In the genomic region with DNA sequence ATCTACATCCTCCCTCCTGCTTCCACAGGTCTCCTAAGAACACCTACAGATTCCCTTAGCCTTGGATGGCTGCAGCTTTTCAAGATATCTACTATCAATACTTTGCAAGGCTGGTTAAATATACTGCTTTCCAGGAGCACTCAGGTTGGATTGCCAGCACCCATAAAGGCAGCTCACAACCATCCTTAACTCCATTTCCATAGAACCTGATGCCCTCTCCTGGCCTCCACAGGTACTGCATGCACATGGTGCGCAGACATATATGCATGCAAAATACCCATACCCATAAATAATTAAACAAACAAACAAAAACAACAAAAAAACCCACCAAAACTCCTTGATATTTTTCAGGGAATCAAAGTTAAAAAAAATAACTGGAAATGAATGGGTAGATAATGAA, we compare ENCODE assay signal across 15 mouse cellular contexts.
DNase-seq lines count a peak whose midpoint lies in the region; TF ChIP-seq lines count a peak whose summit lies in the region.
"Had no signal": no experiment of that assay in that cellular context is flagged by ENCODE, and none has a peak within 500 bp of the region (broad histone marks: within the 10 kb centered on the region; RNA-seq: fewer than 3 reads in every experiment).

No protein-coding gene starts in this region.

- no peaks in the 10 kb centered on the region for H3K27me3 ChIP-seq in kidney, adult 2 months (replicated peaks; ENCODE audit: control insufficient read depth, insufficient read depth, low read length)
- H3K27me3 ChIP-seq in testis, adult 2 months (ENCODE audit: control insufficient read depth, insufficient read depth, low read length): no peaks in the 10 kb centered on the region
- H3K27me3 ChIP-seq: lung, embryonic 15.5 days; midbrain, embryonic 12.5 days; neural tube, embryonic 12.5 days had no signal

- DNase-seq in kidney, adult 2 months: no peak
- no peak for DNase-seq in kidney, adult 11 months
- DNase-seq in testis, postnatal 14 days (ENCODE audit: low spot score): no peak
- DNase-seq in T-cell, adult 2 months (ENCODE audit: low spot score): peak; percentile 27
- no peak for DNase-seq in right cerebral cortex, postnatal 14 days
- no peak for DNase-seq in urinary bladder, postnatal 25 days (ENCODE audit: low spot score)
- DNase-seq: adrenal gland, postnatal 25 days; cerebellum, adult 8-10 months; gastrocnemius, postnatal 25 days; retina, postnatal 1 day had no signal

- no peak overlapping the region for H3K4me3 ChIP-seq in kidney, adult 2 months (ENCODE audit: insufficient read depth, low read depth, low read length)
- H3K4me3 ChIP-seq in testis, adult 2 months (ENCODE audit: control insufficient read depth, low read depth, low read length): no peak overlapping the region
- H3K4me3 ChIP-seq: forebrain, embryonic 12.5 days; lung, embryonic 15.5 days; midbrain, embryonic 12.5 days; neural tube, embryonic 12.5 days had no signal

- peak; percentile 35 for TF ChIP-seq CTCF in kidney, adult 2 months (conservative IDR thresholded peaks at IDR 0.05; ENCODE audit: insufficient read depth, insufficient read length, low read depth, low read length)
- TF ChIP-seq CTCF in testis, adult 2 months (IDR thresholded peaks at IDR 0.05; ENCODE audit: control insufficient read depth, insufficient read depth, insufficient replicate concordance, low read depth, low read length): peak; percentile 33; the same call in 1 of the 2 replicates

- no peak for TF ChIP-seq POLR2A in kidney, adult 2 months (IDR thresholded peaks at IDR 0.05; ENCODE audit: low read depth, low read length)
- TF ChIP-seq POLR2A in testis, adult 2 months (IDR thresholded peaks at IDR 0.05; ENCODE audit: control insufficient read depth, low read depth, low read length): no peak

- H3K27ac ChIP-seq in kidney, adult 2 months (ENCODE audit: insufficient read depth, low read depth, low read length): no peak overlapping the region
- H3K27ac ChIP-seq in testis, adult 2 months (ENCODE audit: control insufficient read depth, insufficient read depth, low read depth, low read length): no peak overlapping the region
- H3K27ac ChIP-seq: forebrain, embryonic 12.5 days; lung, embryonic 15.5 days; midbrain, embryonic 12.5 days; neural tube, embryonic 12.5 days had no signal

- no peaks in the 10 kb centered on the region for H3K4me1 ChIP-seq in kidney, adult 2 months (ENCODE audit: control insufficient read depth, insufficient read depth, low read length)
- H3K4me1 ChIP-seq in testis, adult 2 months (ENCODE audit: control insufficient read depth, insufficient read depth, low read length): no peaks in the 10 kb centered on the region

- WGBS in kidney, adult 2 months: 97% methylated on average over 1 of the region's 1 CpGs

- no peaks in the 10 kb centered on the region; the same call in 1 of the 2 replicates for H3K36me3 ChIP-seq in kidney, adult 2 months (ENCODE audit: control insufficient read depth, insufficient read depth, low read length)
- H3K36me3 ChIP-seq in testis, adult 2 months (ENCODE audit: control insufficient read depth, insufficient read depth, low read length): no peaks in the 10 kb centered on the region
